Mouse (Mus musculus) liver, postnatal 0 days (tissue): ENCODE results near the gene Ppm1b. TPM values are rescaled to one million over a fixed set of nuclear protein-coding genes. Genes with fewer than 3 reads are reported as not detected.
"Not testable (repeated sequence)": the region's sequence is repeated elsewhere in the genome, so short reads cannot be mapped to it uniquely, and the experiment has no call there.

ENCODE experiments used
- ATAC-seq: fragments of 200-750 bp; cut with Nextera tagmentation; 2 replicates; pipeline ENCODE4 v1.8.0; 2017; ENCODE audit warnings: mild to moderate bottlenecking, moderate library complexity
- DNase-seq: peaks from one replicate; pipeline ENCODE4 v3.0.0-alpha.2; 2016
- H3K27ac ChIP-seq: fragments of 300-500 bp; sonication (generic); 2 replicates; pipeline ENCODE4 v1.5.1; 2014; ENCODE audit warnings: antibody characterized with exemption, moderate library complexity, mild to moderate bottlenecking, low read depth
- H3K27me3 ChIP-seq: fragments of 300-500 bp; sonication (generic); 2 replicates; pipeline ENCODE4 v1.6.1; 2014; ENCODE audit warnings: low read length, control low read depth, mixed read lengths; ENCODE audit not compliant: insufficient read depth
- H3K36me3 ChIP-seq: fragments of 300-500 bp; sonication (generic); replicated peaks from 2 replicates; pipeline ENCODE4 v1.6.1; 2014; ENCODE audit warnings: mild to moderate bottlenecking, control low read depth, low read length, moderate library complexity, mixed read lengths; ENCODE audit not compliant: insufficient read depth
- H3K4me1 ChIP-seq: fragments of 300-500 bp; sonication (generic); 2 replicates; pipeline ENCODE4 v1.6.1; 2014; ENCODE audit warnings: antibody characterized with exemption, mild to moderate bottlenecking, control low read depth; ENCODE audit not compliant: insufficient read depth
- H3K4me2 ChIP-seq: fragments of 300-500 bp; sonication (generic); 2 replicates; pipeline ENCODE4 v1.6.1; 2014; ENCODE audit warnings: low read depth, mild to moderate bottlenecking, low read length, moderate library complexity, mixed read lengths
- H3K4me3 ChIP-seq: fragments of 300-500 bp; sonication (generic); 2 replicates; pipeline ENCODE4 v1.5.1; 2014; ENCODE audit warnings: low read depth, low read length
- H3K9ac ChIP-seq: fragments of 300-500 bp; sonication (generic); replicated peaks from 2 replicates; pipeline ENCODE4 v1.6.1; 2014; ENCODE audit warnings: mild to moderate bottlenecking, moderate library complexity
- H3K9me3 ChIP-seq: fragments of 300-500 bp; sonication (generic); 2 replicates; pipeline ENCODE4 v1.6.1; 2016; ENCODE audit warnings: mild to moderate bottlenecking, control low read depth, low read length, mixed read lengths
- CTCF ChIP-seq: sonication (generic); IDR thresholded peaks from 2 replicates; pipeline ENCODE4 v1.5.1; 2016; ENCODE audit warnings: antibody characterized with exemption, low read depth
- EP300 ChIP-seq: IDR thresholded peaks from 2 replicates; pipeline ENCODE4 v1.6.1; 2016; ENCODE audit warnings: antibody characterized with exemption, low read depth, mild to moderate bottlenecking
- WGBS: fragments of 180-500 bp; shearing (Covaris S2); extraction: QIAGEN DNeasy Blood & Tissue Kit; methylation state at CpG from one replicate; pipeline ENCODE4 v1.1.7; 2014; ENCODE audit not compliant: insufficient replicate concordance; 5-methylcytosine and 5-hydroxymethylcytosine counted together
- polyA plus RNA-seq: library from polyadenylated mRNA; unstranded; fragments of >200 nt; fragmentation: Nextera tagmentation; extraction: Ambion mirVana; gene quantifications from 2 replicates; pipeline ENCODE4 v1.2.1, GENCODE M21; 2015

Gene Ppm1b
- polyA plus RNA-seq, 1 experiment from 2014 or later, result 41.6 TPM

GRCm38 (mm10) chr17:84933968-84934367 lies 22.6 kb upstream of the Ppm1b start:
- peaks cover 27% of the 10 kb centered on the region for H3K4me1 ChIP-seq
- H3K4me3 ChIP-seq, result no peak overlapping the region
- H3K27ac ChIP-seq, result peak overlapping the region; percentile 80
- H3K9me3 ChIP-seq, result peaks cover 8% of the 10 kb centered on the region
- DNase-seq, result peak; percentile 77
- no peak for TF ChIP-seq CTCF
- peak; percentile 82 for TF ChIP-seq EP300
- H3K36me3 ChIP-seq, result no peaks in the 10 kb centered on the region
- ATAC-seq, result peak; percentile 96
- no peak overlapping the region for H3K9ac ChIP-seq
- H3K4me2 ChIP-seq, result peak overlapping the region; percentile 56
- H3K27me3 ChIP-seq, result no peaks in the 10 kb centered on the region
- 39% methylated on average over 5 of the region's 5 CpGs for WGBS

DNA sequence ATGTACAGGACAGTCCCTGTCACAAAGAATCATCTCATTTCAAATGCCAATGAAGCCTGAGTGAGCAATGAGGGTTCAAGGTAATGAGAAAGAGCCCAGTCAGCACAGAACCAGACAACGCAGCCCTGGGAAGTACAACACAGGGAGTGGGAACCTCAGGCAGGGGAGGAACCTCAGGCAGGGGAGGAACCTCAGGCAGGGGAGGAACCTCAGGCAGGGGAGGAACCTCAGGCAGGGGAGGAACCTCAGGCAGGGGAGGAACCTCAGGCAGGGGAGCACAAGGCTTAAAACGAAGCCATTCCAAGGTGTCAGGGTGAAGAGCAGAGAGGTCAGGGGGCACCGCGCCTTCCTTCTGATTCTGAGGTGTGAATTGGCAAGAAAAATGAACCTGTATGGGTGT lies 20.9 kb upstream of the Ppm1b start:
- H3K9me3 ChIP-seq, H3K4me3 ChIP-seq, H3K27me3 ChIP-seq, H3K9ac ChIP-seq, H3K36me3 ChIP-seq: not testable (repeated sequence)
- 44% methylated on average over 4 of the region's 4 CpGs for WGBS
- ATAC-seq (peak; percentile 47), DNase-seq (peak; percentile 20)
- peaks cover 34% of the 10 kb centered on the region for H3K4me1 ChIP-seq
- H3K27ac ChIP-seq, result peak overlapping the region; percentile 60; the same call in 1 of the 2 replicates
- H3K4me2 ChIP-seq, result 0 out of 2 replicates have a peak overlapping the region, but pooled peaks have one; percentile 9

GRCm38 (mm10) chr17:84936301-84936700 lies 20.2 kb upstream of the Ppm1b start:
- ATAC-seq (no peak), DNase-seq (no peak)
- peak overlapping the region; percentile 9; the same call in 1 of the 2 replicates for H3K4me2 ChIP-seq
- WGBS, result 58% methylated on average over 9 of the region's 9 CpGs
- peak overlapping the region; percentile 60 for H3K27ac ChIP-seq
- H3K4me1 ChIP-seq, result peaks cover 37% of the 10 kb centered on the region
- H3K36me3 ChIP-seq, result no peaks in the 10 kb centered on the region
- peaks cover 5% of the 10 kb centered on the region; the same call in 1 of the 2 replicates for H3K9me3 ChIP-seq
- H3K9ac ChIP-seq, result peak overlapping the region; percentile 44
- TF ChIP-seq CTCF, result no peak
- no peak for TF ChIP-seq EP300
- no peaks in the 10 kb centered on the region for H3K27me3 ChIP-seq
- no peak overlapping the region for H3K4me3 ChIP-seq

DNA sequence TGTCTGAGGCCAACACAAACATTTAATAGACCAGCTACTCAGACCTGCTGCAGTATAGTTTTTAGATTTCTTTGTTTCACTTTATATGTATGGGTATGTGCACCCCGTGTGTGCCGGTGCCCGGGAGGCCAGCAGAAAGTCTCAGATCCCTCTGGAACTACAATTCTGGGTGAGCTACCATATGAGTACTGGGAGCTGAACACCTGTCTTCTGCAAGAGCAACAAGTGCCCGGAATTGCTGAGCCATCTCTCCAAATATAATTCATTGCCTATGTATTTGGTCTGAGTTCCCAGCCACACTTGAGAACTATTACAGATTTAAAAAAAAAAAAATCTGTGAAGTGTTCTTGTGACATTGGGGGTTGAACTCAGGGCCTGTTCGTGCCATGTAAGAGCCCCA lies 19.7 kb upstream of the Ppm1b start:
- Histone ChIP-seq H3K4me2 (no peak overlapping the region), H3K4me3 (no peak overlapping the region), H3K36me3 (no peaks in the 10 kb centered on the region), H3K4me1 (peaks cover 42% of the 10 kb centered on the region), H3K27ac (0 out of 2 replicates have a peak overlapping the region, but pooled peaks have one; percentile 51), H3K9me3 (peaks cover 5% of the 10 kb centered on the region; the same call in 1 of the 2 replicates), H3K9ac (no peak overlapping the region), H3K27me3 (no peaks in the 10 kb centered on the region)
- TF ChIP-seq CTCF (no peak), EP300 (no peak)
- no peak for DNase-seq
- no peak for ATAC-seq
- 90% methylated on average over 5 of the region's 5 CpGs for WGBS

DNA sequence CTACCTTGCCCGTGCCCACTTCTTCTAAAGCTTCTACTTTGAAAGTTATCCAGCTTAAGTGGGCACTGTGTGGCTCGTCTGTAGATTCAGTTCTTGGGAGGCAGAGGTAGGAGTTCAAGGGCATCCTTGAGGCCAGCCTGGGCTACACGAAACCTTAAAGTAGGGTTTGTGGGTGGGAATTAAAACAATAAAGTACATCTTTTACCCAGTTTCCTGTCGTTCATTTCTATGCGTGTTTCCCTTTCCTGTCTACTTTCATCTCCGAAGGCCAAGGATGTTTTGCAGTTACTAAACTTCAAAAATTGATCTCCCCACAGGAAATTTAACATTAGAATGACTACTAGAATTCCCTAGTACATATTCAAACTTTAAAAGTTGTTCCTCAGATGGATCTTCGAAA lies 19.3 kb upstream of the Ppm1b start:
- H3K27ac ChIP-seq, result no peak overlapping the region
- ATAC-seq, result no peak
- peaks cover 3% of the 10 kb centered on the region; the same call in 1 of the 2 replicates for H3K9me3 ChIP-seq
- no peak overlapping the region for H3K9ac ChIP-seq
- H3K4me1 ChIP-seq, result peaks cover 45% of the 10 kb centered on the region
- no peaks in the 10 kb centered on the region for H3K36me3 ChIP-seq
- H3K4me3 ChIP-seq, result no peak overlapping the region
- no peak overlapping the region for H3K4me2 ChIP-seq
- WGBS, result 82% methylated on average over 7 of the region's 7 CpGs
- DNase-seq, result no peak
- TF ChIP-seq CTCF (no peak), EP300 (no peak)
- no peaks in the 10 kb centered on the region for H3K27me3 ChIP-seq

- Histone ChIP-seq H3K4me2 (no peak overlapping the region), H3K9me3 (0 out of 2 replicates have a peak, but pooled peaks cover 2% of the 10 kb centered on the region), H3K4me3 (no peak overlapping the region), H3K27ac (no peak overlapping the region), H3K36me3 (no peaks in the 10 kb centered on the region), H3K9ac (no peak overlapping the region), H3K27me3 (no peaks in the 10 kb centered on the region), H3K4me1 (peaks cover 54% of the 10 kb centered on the region)
- 97% methylated on average over 4 of the region's 4 CpGs for WGBS
- DNase-seq (peak; percentile 22), ATAC-seq (no peak)
- TF ChIP-seq EP300, result no peak
- TF ChIP-seq CTCF, result peak; percentile 53
Observed at GRCm38 (mm10) chr17:84938215-84938614, 18.3 kb upstream of the Ppm1b start.
